Mouse (Mus musculus): Measurements from ENCODE around the gene Adprh.

GRCm38 (mm10) chr16:38407584-38407983, 44.9 kb downstream of the Adprh start:
- TF ChIP-seq CTCF (IDR thresholded peaks at IDR 0.05; ENCODE audit: low read depth, low read length) (no peak), POLR2A (IDR thresholded peaks at IDR 0.05; ENCODE audit: extremely low read depth, insufficient read depth, low read length) (no peak)

All from liver, adult 2 months (tissue).